Mouse (Mus musculus): ENCODE results near the gene Coro7. TPM values are rescaled to one million over a fixed set of nuclear protein-coding genes. Genes with fewer than 3 reads are reported as not detected.

Coro7 gene
- 11.3 and 11.9 TPM in 2 replicates for polyA plus RNA-seq (2016; fragmentation: Nextera tagmentation; extraction: Ambion mirVana)

DNA sequence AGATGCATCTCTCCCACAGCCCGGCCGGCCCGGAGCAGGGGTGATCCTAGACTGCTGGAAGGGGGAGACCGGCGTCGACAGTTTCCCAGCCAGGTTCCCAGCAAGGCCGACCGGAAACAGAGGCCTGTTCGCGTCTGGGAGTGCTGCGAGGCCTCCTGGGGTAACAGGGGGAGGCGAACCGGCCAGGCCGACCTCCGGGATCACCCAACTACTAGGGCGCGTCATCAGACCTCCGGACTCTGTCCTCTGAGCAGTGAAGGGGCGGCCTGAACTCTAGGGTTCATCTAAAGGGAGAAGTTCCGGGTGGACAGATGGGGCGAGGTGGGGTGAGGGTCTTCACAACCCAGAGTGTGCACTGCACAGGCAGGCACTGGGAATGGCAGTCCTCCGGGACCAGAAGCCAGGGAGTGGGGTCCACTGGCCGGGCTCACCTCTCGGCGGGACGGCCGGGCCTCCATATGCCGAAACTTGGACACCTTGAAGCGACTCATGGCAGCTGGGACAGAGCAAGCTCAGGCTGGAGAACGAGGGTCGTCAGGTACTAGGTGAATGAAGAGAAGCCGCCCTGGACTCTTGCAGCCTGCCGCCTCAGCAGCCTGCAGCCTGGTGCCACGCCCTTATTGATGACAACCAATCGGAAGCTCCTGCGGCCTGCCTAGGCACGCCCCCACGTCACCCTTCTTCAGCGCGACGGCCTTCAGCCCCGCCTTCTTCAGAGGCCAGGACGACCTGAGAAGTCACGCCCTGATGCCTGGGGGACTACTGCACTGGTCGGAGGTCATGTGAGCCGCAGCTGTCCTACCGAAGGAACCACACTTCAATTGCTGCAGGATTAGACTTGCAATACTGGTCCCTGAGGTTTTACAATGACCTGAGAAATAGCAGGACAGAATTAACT is at the start of gene Coro7:
Coro7 (minus strand) TSS at position 657 of the 898 bp plus-strand sequence.
- no peaks in the 10 kb centered on the region for H3K27me3 ChIP-seq (replicated peaks)
- ATAC-seq = peak; percentile 88
- H3K4me1 ChIP-seq = peaks cover 54% of the 10 kb centered on the region

DNA sequence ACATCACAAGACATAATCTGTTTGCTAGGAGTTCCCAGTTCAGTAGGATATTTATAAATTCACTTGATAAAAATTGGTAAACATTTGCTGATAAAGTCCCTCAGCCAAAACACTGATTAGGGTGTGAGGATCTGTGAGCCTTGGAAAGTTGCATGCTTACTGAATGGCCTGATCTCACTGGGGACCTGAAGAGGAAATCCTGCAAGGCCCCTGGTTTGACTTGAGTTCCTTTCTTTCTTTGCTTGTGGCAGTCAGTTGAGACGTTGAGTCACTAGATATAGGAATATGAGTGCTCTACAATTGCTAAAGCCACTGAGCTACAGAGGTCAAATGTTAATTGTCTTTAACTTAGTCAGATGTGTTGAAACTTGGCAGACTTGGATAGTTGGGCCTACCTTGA is 48.4 kb upstream of the Coro7 start:
- H3K9me3 ChIP-seq (replicated peaks) = no peaks in the 10 kb centered on the region
- H3K4me2 ChIP-seq = peak overlapping the region; percentile 95; the same call in 1 of the 2 replicates
- H3K4me3 ChIP-seq = no peak overlapping the region
- no peak overlapping the region for H3K9ac ChIP-seq
- ATAC-seq = no peak
- 0 out of 2 replicates have a peak overlapping the region, but pooled peaks have one; percentile 11 for H3K27ac ChIP-seq
- peaks cover 56% of the 10 kb centered on the region for H3K4me1 ChIP-seq
- no peaks in the 10 kb centered on the region for H3K27me3 ChIP-seq (replicated peaks)
- H3K36me3 ChIP-seq = no peaks in the 10 kb centered on the region; the same call in 1 of the 2 replicates
- 12% methylated on average over 1 of the region's 1 CpGs for WGBS (ENCODE audit: insufficient replicate concordance)

More for the DNA sequence above, at the start of gene Coro7:
- peak within 1 kb of the TSS; percentile 62 for H3K27ac ChIP-seq
- peaks cover 20% of the 10 kb centered on the region for H3K36me3 ChIP-seq
- peak within 1 kb of the TSS; percentile 70 for H3K9ac ChIP-seq
- under 1% methylated on average over 47 of the region's 47 CpGs for WGBS (ENCODE audit: insufficient replicate concordance)
- no peaks in the 10 kb centered on the region for H3K9me3 ChIP-seq (replicated peaks)
- peak within 1 kb of the TSS; percentile 89 for H3K4me2 ChIP-seq
- peak within 1 kb of the TSS; percentile 67 for H3K4me3 ChIP-seq

DNA sequence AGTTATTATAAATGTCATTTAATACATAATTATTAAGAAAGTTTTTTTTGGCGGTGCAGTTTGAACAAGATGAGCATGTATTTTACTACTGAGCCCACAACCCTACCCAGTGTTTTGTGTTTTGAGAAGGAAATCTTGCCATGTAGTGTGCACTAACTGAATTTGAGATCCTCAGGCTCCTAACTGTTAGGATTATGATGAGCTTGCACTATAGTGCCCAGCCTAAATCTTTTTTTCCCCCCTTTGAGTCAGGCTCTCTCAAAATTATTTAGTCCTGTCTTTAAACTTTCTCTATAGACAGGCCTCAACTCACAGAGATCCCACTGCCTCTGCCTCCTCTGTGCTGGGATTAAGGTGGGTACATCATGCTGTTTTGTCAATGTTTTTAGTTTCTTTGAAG is 47.9 kb upstream of the Coro7 start:
- peak overlapping the region; percentile 88; the same call in 1 of the 2 replicates for H3K4me3 ChIP-seq
- no peaks in the 10 kb centered on the region for H3K9me3 ChIP-seq (replicated peaks)
- no peak for ATAC-seq
- H3K27me3 ChIP-seq (replicated peaks) = no peaks in the 10 kb centered on the region
- H3K9ac ChIP-seq = no peak overlapping the region
- no peaks in the 10 kb centered on the region; the same call in 1 of the 2 replicates for H3K36me3 ChIP-seq
- WGBS (ENCODE audit: insufficient replicate concordance) = 86% methylated on average over 1 of the region's 1 CpGs
- 0 out of 2 replicates have a peak overlapping the region, but pooled peaks have one; percentile 11 for H3K27ac ChIP-seq
- peak overlapping the region; percentile 95 for H3K4me2 ChIP-seq
- H3K4me1 ChIP-seq = peaks cover 60% of the 10 kb centered on the region

DNA sequence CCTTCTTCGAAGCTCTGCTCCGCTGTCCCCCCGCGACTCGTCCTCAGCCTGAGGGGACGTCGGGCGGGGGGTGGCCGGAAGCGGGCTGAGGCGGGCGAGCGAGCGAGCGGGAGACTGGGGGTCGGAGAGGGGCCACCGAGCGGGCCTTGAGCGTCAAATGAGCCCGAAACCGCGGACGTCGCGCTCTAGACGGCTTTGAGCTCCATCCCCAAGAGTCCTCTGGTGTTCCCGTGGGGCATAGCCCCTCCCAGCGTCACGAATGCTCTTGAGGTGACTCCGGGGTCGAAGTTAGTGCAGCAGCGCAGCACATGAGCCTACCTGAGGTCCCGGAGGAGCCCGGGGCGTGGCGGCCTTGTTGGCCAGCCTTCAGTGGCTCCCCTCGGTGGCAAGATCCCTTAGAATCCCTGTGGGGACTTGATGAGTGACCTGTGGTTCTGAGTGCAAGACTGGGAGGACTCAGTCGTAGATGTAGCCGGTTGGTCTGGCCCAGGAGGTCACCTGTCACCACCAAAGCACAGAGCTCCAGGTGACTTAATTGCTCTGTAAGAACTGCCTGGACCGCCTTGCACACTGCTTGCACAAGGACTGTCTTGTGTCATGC is 47.1 kb upstream of the Coro7 start:
- WGBS (ENCODE audit: insufficient replicate concordance) = 4% methylated on average over 40 of the region's 40 CpGs
- Histone ChIP-seq H3K9ac (peak overlapping the region; percentile 96), H3K36me3 (no peaks in the 10 kb centered on the region; the same call in 1 of the 2 replicates), H3K9me3 (replicated peaks) (no peaks in the 10 kb centered on the region), H3K27me3 (replicated peaks) (no peaks in the 10 kb centered on the region), H3K27ac (peak overlapping the region; percentile 79), H3K4me2 (peak overlapping the region; percentile 95), H3K4me3 (peak overlapping the region; percentile 88), H3K4me1 (peaks cover 68% of the 10 kb centered on the region)
- ATAC-seq = peak; percentile 79

DNA sequence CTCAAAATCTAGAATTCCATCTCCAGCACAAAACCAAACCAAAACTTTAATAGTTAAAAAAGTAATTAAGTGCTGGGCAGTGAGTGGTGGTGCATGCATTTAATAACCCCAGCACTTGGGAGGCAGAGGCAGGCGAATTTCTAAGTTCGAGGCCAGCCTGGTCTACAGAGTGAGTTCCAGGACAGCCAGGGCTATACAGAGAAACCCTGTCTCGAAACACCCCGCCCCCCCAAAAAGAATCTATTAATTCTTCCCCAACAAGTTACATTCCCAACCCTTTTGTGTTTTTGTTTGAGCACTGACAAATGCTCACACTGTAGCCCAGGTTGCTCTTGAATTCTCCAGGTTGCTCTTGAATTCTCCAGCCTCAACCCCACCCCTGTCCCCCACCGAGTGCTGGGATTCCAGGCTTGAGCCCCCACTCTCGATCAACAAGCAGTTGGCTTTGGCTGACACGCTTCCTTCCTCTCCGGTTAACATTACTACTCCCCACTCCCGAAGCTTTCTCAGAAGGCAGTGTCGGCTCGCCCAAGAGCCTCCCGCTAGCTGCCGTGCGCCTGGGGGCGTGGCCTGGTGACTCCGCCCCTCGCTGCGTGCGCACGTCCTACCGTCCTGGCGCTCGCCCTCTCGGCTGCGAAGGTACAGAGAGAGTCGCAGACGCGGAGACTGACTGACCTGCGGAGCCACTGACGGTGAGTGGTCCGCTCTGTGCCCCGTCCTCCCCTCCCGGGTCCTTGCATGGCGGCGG is 46.4 kb upstream of the Coro7 start, which contains the start of gene Hmox2:
Hmox2 (plus strand) TSS at position 582 of the 748 bp plus-strand sequence.
- Histone ChIP-seq H3K4me3 (peak within 1 kb of the TSS; percentile 88), H3K9ac (peak within 1 kb of the TSS; percentile 96), H3K9me3 (replicated peaks) (no peaks in the 10 kb centered on the region), H3K4me2 (peak within 1 kb of the TSS; percentile 95), H3K4me1 (peaks cover 63% of the 10 kb centered on the region), H3K27ac (peak within 1 kb of the TSS; percentile 79), H3K27me3 (replicated peaks) (no peaks in the 10 kb centered on the region), H3K36me3 (no peaks in the 10 kb centered on the region)
- 4% methylated on average over 35 of the region's 35 CpGs for WGBS (ENCODE audit: insufficient replicate concordance)
- ATAC-seq = peak; percentile 96

DNA sequence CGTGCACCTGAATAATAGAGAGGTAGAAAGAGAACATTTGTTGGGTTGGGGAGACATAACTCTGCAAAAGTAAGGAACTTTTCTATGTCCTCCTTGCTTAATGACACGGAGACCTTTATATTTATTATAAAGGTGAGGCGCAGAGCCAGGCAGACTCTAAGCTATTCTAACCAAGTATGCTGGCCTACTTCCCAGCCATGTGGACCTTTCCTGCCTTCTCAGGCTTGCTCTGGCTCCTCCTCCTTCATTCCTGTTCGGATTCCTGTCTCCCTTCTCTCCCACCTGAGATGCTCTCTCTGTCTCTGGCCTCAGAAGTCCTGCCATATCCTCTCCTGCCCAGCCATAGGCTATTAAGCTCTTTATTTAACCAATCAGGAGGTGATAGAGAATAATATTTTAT is 45.7 kb upstream of the Coro7 start:
- H3K4me1 ChIP-seq = peaks cover 57% of the 10 kb centered on the region

DNA sequence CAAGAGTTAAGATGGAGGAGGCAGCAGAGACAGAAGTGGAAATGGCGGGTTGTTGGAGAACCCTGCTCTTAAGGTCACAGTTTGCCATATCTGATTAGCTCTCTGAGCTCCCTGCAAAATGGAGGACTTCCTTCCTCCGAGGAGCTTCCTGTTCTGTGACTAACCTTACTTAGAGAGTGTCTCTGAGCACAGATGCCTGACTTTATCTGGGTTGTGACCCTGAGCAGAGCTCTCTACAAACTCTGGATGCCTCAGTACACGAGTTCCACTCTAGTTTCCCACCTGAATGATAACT is 43.3 kb upstream of the Coro7 start:
- peak overlapping the region; percentile 38; the same call in 1 of the 2 replicates for H3K27ac ChIP-seq
- no peaks in the 10 kb centered on the region for H3K9me3 ChIP-seq (replicated peaks)
- no peak overlapping the region for H3K9ac ChIP-seq
- H3K4me2 ChIP-seq = no peak overlapping the region
- H3K4me3 ChIP-seq = no peak overlapping the region
- no peak for ATAC-seq
- 19% methylated on average over 3 of the region's 3 CpGs for WGBS (ENCODE audit: insufficient replicate concordance)
- H3K4me1 ChIP-seq = peaks cover 49% of the 10 kb centered on the region
- no peaks in the 10 kb centered on the region for H3K36me3 ChIP-seq
- no peaks in the 10 kb centered on the region for H3K27me3 ChIP-seq (replicated peaks)

More for the DNA sequence above, 45.7 kb upstream of the Coro7 start:
- H3K9ac ChIP-seq = no peak overlapping the region
- H3K27me3 ChIP-seq (replicated peaks) = no peaks in the 10 kb centered on the region
- no peak overlapping the region for H3K27ac ChIP-seq
- no peak overlapping the region for H3K4me2 ChIP-seq
- ATAC-seq = no peak
- no peak overlapping the region for H3K4me3 ChIP-seq
- no peaks in the 10 kb centered on the region for H3K36me3 ChIP-seq
- no peaks in the 10 kb centered on the region for H3K9me3 ChIP-seq (replicated peaks)
- 75% methylated on average over 4 of the region's 4 CpGs for WGBS (ENCODE audit: insufficient replicate concordance)

DNA sequence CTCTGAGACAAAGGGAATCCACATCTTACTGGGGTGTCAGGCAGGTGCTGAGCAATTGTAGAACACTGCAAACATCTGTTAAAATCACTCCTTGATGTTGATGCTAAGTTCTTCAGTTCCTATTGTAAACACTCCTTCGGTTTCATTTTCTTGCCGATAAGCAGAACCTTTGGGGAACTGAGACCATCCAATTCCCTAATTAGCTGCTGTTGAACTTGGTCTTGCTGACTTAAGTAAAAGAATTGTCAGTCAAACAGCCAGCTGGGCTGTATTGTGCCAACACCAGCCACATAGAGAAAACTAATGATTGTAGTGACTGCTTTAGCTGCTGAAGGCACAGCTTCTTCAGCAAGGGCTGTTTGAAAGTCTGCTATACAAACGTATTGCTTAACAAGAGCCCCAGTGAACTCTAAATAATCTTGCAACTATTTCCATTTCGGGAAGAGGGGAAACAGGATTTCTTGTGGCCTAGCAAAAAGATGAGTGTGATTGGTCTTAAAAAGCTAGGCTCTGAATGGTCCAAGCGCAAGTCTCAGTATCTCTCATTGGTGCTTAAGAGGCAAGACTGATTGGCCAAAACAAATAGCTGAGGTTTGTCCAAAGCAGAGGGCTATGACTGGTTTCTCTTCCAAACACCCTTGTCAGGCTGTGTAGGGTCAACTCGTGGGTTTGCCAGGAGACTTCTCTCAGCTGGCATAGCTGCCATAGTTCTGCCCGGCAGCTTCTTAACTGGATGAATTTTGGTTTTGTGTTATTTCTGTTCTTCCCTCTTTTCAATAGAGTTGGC is 42.7 kb upstream of the Coro7 start:
- H3K36me3 ChIP-seq = no peaks in the 10 kb centered on the region
- ATAC-seq = no peak
- no peaks in the 10 kb centered on the region for H3K9me3 ChIP-seq (replicated peaks)
- H3K4me1 ChIP-seq = peaks cover 49% of the 10 kb centered on the region
- no peaks in the 10 kb centered on the region for H3K27me3 ChIP-seq (replicated peaks)
- 0 out of 2 replicates have a peak overlapping the region, but pooled peaks have one; percentile 3 for H3K4me2 ChIP-seq
- no peak overlapping the region for H3K4me3 ChIP-seq
- peak overlapping the region; percentile 38; the same call in 1 of the 2 replicates for H3K27ac ChIP-seq
- no peak overlapping the region for H3K9ac ChIP-seq
- 58% methylated on average over 7 of the region's 7 CpGs for WGBS (ENCODE audit: insufficient replicate concordance)

DNA sequence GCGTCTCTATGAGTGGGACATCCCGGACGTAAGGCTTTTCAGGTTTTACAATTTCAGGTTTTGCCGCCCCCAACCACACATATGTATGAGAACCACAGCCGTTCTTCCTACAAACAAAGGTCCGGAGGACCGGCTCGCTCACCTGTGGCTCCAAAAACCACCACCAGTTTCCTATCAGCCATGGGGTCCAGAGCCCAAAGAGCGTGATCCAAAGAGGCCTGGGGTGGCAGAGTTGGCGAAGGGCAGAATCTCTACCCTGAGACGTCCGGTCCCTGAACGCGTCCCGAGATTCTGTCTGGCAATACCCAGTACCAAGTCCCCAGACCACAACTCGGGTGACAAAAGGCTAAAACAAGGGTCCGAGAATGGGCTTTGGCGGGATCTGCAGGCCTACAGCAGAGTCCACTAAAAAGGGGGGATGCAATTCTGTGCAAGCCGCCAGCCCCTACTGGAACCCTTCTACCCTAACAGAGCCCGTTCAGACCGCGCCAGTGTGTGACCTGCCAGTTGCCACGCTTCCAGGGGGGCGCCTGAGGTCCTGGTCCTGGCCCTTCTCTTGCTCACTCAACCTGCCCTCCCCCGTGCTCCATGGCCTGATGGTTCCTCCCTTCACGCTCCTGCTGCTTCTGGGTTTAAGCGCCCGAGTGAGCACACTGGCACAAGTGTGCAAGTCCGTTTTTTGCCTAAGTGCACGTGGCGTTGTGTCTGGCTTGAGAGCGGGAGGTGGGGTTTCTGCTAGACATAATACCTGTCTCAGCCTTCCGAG is 39.4 kb upstream of the Coro7 start, which contains the start of gene Nmral1:
Nmral1 (minus strand) TSS at position 604 of the 766 bp plus-strand sequence.
- H3K27ac ChIP-seq = peak within 1 kb of the TSS; percentile 68
- H3K4me2 ChIP-seq = peak within 1 kb of the TSS; percentile 76
- peak; percentile 86 for ATAC-seq
- H3K27me3 ChIP-seq (replicated peaks) = no peaks in the 10 kb centered on the region
- 11% methylated on average over 33 of the region's 33 CpGs for WGBS (ENCODE audit: insufficient replicate concordance)
- peak within 1 kb of the TSS; percentile 75 for H3K9ac ChIP-seq
- H3K4me3 ChIP-seq = peak within 1 kb of the TSS; percentile 75
- H3K36me3 ChIP-seq = peaks cover 31% of the 10 kb centered on the region
- H3K9me3 ChIP-seq (replicated peaks) = no peaks in the 10 kb centered on the region
- H3K4me1 ChIP-seq = peaks cover 42% of the 10 kb centered on the region

DNA sequence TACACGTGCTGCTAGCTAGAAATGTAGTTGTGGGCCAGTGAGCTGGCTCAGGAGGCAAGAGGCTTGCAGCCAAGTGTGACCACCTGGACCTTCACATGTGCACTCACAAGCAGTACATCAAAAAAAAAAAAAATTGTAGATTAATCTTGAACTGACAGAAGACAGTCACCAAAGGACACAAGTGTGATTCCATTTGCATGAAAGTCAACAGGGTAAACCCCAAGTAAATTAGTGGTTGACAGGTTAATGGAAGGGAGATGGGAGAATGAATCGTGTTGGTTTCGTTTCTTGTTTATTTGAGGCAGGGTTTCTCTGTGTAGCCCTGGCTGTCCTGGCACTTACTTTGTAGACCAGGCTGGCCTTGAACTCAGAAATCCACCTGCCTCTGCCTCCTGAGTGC is 38.3 kb upstream of the Coro7 start:
- WGBS (ENCODE audit: insufficient replicate concordance) = 58% methylated on average over 3 of the region's 3 CpGs

More for the DNA sequence above, 38.3 kb upstream of the Coro7 start:
- H3K4me3 ChIP-seq = peak overlapping the region; percentile 75
- peaks cover 37% of the 10 kb centered on the region for H3K4me1 ChIP-seq
- H3K9me3 ChIP-seq (replicated peaks) = no peaks in the 10 kb centered on the region
- peaks cover 41% of the 10 kb centered on the region for H3K36me3 ChIP-seq
- no peak overlapping the region for H3K27ac ChIP-seq
- H3K27me3 ChIP-seq (replicated peaks) = no peaks in the 10 kb centered on the region
- no peak for ATAC-seq
- H3K9ac ChIP-seq = peak overlapping the region; percentile 75
- peak overlapping the region; percentile 76 for H3K4me2 ChIP-seq

All from liver, embryonic 12.5 days (tissue).